Mouse (Mus musculus): ENCODE results near the gene Plekhh2.

GRCm38 (mm10) chr17:84606976-84607375 lies 95.3 kb downstream of the Plekhh2 start:
- TF ChIP-seq JUND (IDR thresholded peaks at IDR 0.05; ENCODE audit: low read depth, low read length) (no peak), CTCF (IDR thresholded peaks at IDR 0.05 in 2 of 3, conservative IDR thresholded peaks at IDR 0.05 in 1 of 3; ENCODE audit: control insufficient read depth in 1 of 3, insufficient read depth in 1 of 3, low read depth in 2 of 3, low read length in 3 of 3, poor library complexity in 1 of 3, severe bottlenecking in 1 of 3) (no peak), HCFC1 (IDR thresholded peaks at IDR 0.05; ENCODE audit: low read depth, low read length) (no peak), GATA1 (IDR thresholded peaks at IDR 0.05; ENCODE audit: low read depth, low read length) (no peak), MAFK (IDR thresholded peaks at IDR 0.05; ENCODE audit: borderline replicate concordance, low read depth, low read length) (no peak), TCF12 (IDR thresholded peaks at IDR 0.05; ENCODE audit: low read depth, low read length) (no peak), KAT2A (conservative IDR thresholded peaks at IDR 0.05; ENCODE audit: low read depth, low read length) (no peak), MYC (IDR thresholded peaks at IDR 0.05; ENCODE audit: low read depth, low read length) (no peak), UBTF (IDR thresholded peaks at IDR 0.05; ENCODE audit: borderline replicate concordance, insufficient read depth, low read depth, low read length) (no peak), CHD1 (IDR thresholded peaks at IDR 0.05; ENCODE audit: low read depth, low read length) (no peak), EP300 (IDR thresholded peaks at IDR 0.05; ENCODE audit: low read depth in 1 of 2, low read length in 2 of 2) (no peak), MXI1 (IDR thresholded peaks at IDR 0.05; ENCODE audit: low read depth, low read length) (no peak)

Data from MEL (cell line).